Mouse (Mus musculus) ES-Bruce4 (cell line): ENCODE measurements at regions not wholly inside any gene's neighbourhood (a gene's known extent, or its start where the extent isn't known, plus 50 kb on each side); places are given as distances from the start of the nearest gene placed in this dataset.

Experiments
- H3K27ac ChIP-seq: 2 replicates; pipeline ENCODE4 v1.5.1; 2012; ENCODE audit warnings: low read length, inconsistent platforms; ENCODE audit not compliant: insufficient read depth
- H3K27me3 ChIP-seq: 2 replicates; pipeline ENCODE4 v1.6.1; 2012; ENCODE audit warnings: mild to moderate bottlenecking, low read length, inconsistent platforms; ENCODE audit not compliant: control insufficient read depth, poor library complexity, insufficient read depth, severe bottlenecking
- H3K36me3 ChIP-seq: 2 replicates; pipeline ENCODE4 v1.6.1; 2012; ENCODE audit warnings: inconsistent platforms, mild to moderate bottlenecking, low read length, moderate library complexity; ENCODE audit not compliant: control insufficient read depth, poor library complexity, insufficient read depth, severe bottlenecking
- H3K4me1 ChIP-seq: one replicate; pipeline ENCODE4 v1.8.1; 2011; ENCODE audit warnings: low read length; ENCODE audit not compliant: control insufficient read depth, insufficient read depth
- H3K4me3 ChIP-seq: 2 replicates; pipeline ENCODE4 v1.5.1; 2011; ENCODE audit warnings: low read depth, mild to moderate bottlenecking, low read length
- H3K9ac ChIP-seq: 2 replicates; pipeline ENCODE4 v1.6.1; 2012; ENCODE audit warnings: low read depth, mild to moderate bottlenecking, inconsistent platforms; ENCODE audit not compliant: poor library complexity, severe bottlenecking
- H3K9me3 ChIP-seq: replicated peaks from 2 replicates; pipeline ENCODE4 v1.6.1; 2012; ENCODE audit warnings: mild to moderate bottlenecking, low read length, inconsistent platforms; ENCODE audit not compliant: control insufficient read depth, poor library complexity, insufficient read depth, severe bottlenecking
- CTCF ChIP-seq: IDR thresholded peaks from one replicate; pipeline ENCODE4 v1.8.1; 2011; ENCODE audit warnings: low read depth, low read length
- EP300 ChIP-seq: IDR thresholded peaks from 2 replicates; pipeline ENCODE4 v1.6.1; 2011; ENCODE audit warnings: low read depth, low read length; ENCODE audit not compliant: insufficient read depth
- POLR2A ChIP-seq: IDR thresholded peaks from one replicate; pipeline ENCODE4 v1.8.1; 2011; ENCODE audit warnings: low read length; ENCODE audit not compliant: insufficient read depth

- H3K27ac ChIP-seq: no peak overlapping the region
- H3K4me3 ChIP-seq: no peak overlapping the region
- no peaks in the 10 kb centered on the region for H3K36me3 ChIP-seq
- TF ChIP-seq EP300 (no peak), CTCF (no peak), POLR2A (no peak)
- no peaks in the 10 kb centered on the region for H3K27me3 ChIP-seq
- no peaks in the 10 kb centered on the region for H3K4me1 ChIP-seq
- no peaks in the 10 kb centered on the region for H3K9me3 ChIP-seq
- no peak overlapping the region for H3K9ac ChIP-seq
Observed at GRCm38 (mm10) chr5:51783523-51783922, 216.0 kb upstream of the Ppargc1a start.

- TF ChIP-seq CTCF (no peak), POLR2A (no peak), EP300 (no peak)
- Histone ChIP-seq H3K36me3 (no peaks in the 10 kb centered on the region), H3K4me3 (no peak overlapping the region), H3K9me3 (no peaks in the 10 kb centered on the region), H3K4me1 (no peaks in the 10 kb centered on the region), H3K9ac (no peak overlapping the region), H3K27me3 (no peaks in the 10 kb centered on the region), H3K27ac (no peak overlapping the region)
Observed at GRCm38 (mm10) chr5:51783099-51783498, 215.6 kb upstream of the Ppargc1a start.

DNA sequence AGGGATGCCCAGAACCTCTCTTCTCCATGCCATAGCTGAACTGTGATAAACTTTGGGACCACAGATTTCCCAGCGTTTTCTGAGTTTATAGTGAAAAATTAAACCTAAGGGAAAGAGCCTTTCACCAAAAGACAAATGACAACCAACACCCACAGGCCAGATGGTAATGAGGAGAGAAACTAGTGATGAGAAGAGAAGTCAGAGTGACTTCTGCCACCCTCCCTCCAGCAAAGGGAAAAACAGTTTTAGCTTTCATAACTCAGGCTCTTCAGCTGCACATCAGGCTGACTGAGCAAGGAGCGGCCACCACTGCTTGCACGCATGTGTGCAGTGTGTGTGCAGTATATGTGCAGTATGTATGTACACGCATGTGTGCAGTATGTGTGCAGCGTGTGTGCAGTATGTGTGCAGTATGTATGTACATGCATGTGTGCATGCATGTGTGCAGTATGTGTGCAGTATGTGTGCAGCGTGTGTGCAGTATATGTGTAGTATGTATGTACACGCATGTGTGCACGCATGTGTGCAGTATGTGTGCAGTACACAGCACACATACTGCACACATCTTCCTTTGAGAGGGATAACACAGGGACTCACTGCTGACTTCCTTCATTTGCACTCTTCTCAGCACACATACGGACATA lies 208.1 kb upstream of the Ppargc1a start:
- Histone ChIP-seq H3K4me1 (no peaks in the 10 kb centered on the region), H3K9me3 (no peaks in the 10 kb centered on the region), H3K27me3 (no peaks in the 10 kb centered on the region), H3K27ac (no peak overlapping the region), H3K36me3 (no peaks in the 10 kb centered on the region), H3K9ac (no peak overlapping the region), H3K4me3 (no peak overlapping the region)
- no peak for TF ChIP-seq POLR2A
- no peak for TF ChIP-seq EP300
- no peak for TF ChIP-seq CTCF

- Histone ChIP-seq H3K9me3 (no peaks in the 10 kb centered on the region), H3K4me1 (no peaks in the 10 kb centered on the region), H3K4me3 (no peak overlapping the region), H3K9ac (no peak overlapping the region), H3K27me3 (no peaks in the 10 kb centered on the region), H3K27ac (no peak overlapping the region), H3K36me3 (no peaks in the 10 kb centered on the region)
- TF ChIP-seq POLR2A (no peak), EP300 (no peak), CTCF (no peak)
Observed at GRCm38 (mm10) chr5:51771655-51772054, 204.1 kb upstream of the Ppargc1a start.

DNA sequence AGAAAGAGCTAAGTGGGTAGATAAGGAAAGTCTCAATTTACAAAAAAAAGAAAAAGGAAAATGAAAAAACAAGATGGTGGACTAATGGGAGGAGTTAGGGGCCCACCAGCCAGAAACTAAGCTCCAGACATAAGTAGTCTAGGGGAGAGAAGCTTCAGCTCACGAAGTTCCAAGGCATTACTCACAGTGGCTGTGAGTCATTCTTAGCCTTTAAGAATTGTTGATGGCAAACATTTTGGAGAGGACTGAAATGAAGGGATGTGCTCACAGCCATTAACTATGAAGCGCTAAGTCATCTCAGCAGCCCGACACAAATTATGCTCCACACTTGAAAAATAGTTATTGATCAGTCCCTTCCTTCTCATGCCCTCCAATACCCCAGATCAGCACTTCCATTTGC lies 198.6 kb upstream of the Ppargc1a start:
- H3K4me1 ChIP-seq: no peaks in the 10 kb centered on the region
- H3K9ac ChIP-seq: no peak overlapping the region
- H3K9me3 ChIP-seq: no peaks in the 10 kb centered on the region
- TF ChIP-seq CTCF (no peak), POLR2A (no peak), EP300 (no peak)
- no peaks in the 10 kb centered on the region for H3K27me3 ChIP-seq
- no peaks in the 10 kb centered on the region for H3K36me3 ChIP-seq
- no peak overlapping the region for H3K4me3 ChIP-seq
- no peak overlapping the region for H3K27ac ChIP-seq

DNA sequence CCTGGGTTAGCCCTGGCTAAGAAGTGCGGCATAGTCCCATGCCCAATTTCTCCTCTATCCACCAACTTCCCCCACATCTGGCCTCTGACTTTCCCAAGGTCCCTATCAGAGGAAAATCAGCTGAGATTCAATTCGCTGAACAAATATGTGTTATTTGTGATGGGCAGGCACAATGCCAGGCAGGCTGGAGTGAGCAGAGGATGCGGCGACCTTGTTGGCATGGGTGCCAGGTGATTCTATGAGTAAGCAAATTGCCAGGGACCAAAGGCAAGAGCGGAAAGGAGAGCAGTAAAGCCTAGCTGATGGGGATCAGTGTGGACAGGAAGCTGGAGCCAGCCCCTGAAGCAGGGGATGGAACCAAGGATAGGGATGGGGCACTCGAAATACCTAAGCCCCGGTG lies 196.9 kb upstream of the Ppargc1a start:
- no peak overlapping the region for H3K9ac ChIP-seq
- TF ChIP-seq EP300 (no peak), POLR2A (no peak), CTCF (no peak)
- no peaks in the 10 kb centered on the region for H3K4me1 ChIP-seq
- H3K4me3 ChIP-seq: no peak overlapping the region
- H3K27me3 ChIP-seq: no peaks in the 10 kb centered on the region
- H3K36me3 ChIP-seq: no peaks in the 10 kb centered on the region
- H3K27ac ChIP-seq: no peak overlapping the region
- H3K9me3 ChIP-seq: no peaks in the 10 kb centered on the region
